Mouse (Mus musculus) liver, embryonic 14.5 days (tissue): ENCODE measurements at regions not wholly inside any gene's neighbourhood (a gene's known extent, or its start where the extent isn't known, plus 50 kb on each side); places are given as distances from the start of the nearest gene placed in this dataset.

Experiments
- CTCF ChIP-seq: IDR thresholded peaks from 2 replicates; pipeline ENCODE4 v1.5.1; 2016; ENCODE audit warnings: antibody characterized with exemption, low read depth, control low read depth
- EP300 ChIP-seq: IDR thresholded peaks from 2 replicates; pipeline ENCODE4 v1.6.1; 2016; ENCODE audit warnings: antibody characterized with exemption, low read depth

GRCm38 (mm10) chr8:92437075-92437663 lies 79.7 kb downstream of the Irx5 start:
- no peak for TF ChIP-seq CTCF
- no peak for TF ChIP-seq EP300
